Mouse (Mus musculus) telencephalon, adult 2 months (tissue): ENCODE measurements around the gene Vmn1r11.

Source experiments
- DNase-seq: peaks from one replicate; pipeline ENCODE4 v3.0.0-alpha.2; 2011; ENCODE audit warnings: low read depth, low spot score

Gene Vmn1r11

DNA sequence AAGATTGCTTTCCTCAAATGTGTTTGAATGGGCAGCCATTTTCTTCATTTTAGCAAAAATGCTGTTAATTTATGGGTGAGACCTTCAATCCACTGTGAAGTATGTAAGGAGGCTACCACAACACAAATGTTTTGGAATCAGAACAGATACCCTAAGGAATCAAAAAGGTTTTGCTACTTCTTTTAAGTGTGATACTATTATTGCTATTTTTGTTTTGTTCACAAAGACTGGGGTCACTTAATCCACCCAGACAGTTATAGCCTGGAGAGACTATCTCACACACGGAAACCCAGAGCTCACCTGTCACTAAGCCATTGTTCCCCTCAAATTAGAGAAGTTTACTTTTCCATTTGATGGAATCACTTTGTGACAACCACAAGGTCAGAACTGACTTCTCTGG lies at the start of gene Vmn1r11:
TSS of gene Vmn1r11 (plus strand) at position 301 of the 400 bp plus-strand sequence.
- no peak for DNase-seq

DNA sequence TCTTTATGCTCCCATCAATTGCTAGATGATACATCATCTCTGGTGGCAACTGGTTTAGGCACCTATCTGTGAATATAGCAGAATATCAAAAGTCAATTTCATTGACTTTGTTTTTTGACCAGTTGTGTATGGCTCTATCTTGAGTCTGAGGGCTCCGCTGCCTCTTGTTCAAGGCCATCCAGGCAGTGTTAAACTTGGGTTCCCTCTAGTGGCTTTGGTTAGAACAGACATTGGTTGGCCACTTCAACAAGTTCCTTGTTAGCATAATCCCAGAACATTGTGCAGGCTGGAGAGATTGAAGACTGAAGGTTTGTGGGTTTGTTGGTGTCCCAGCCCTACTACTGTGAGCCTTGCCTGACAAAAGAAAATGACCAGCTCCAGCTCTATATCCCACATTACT lies 26.9 kb upstream of the Vmn1r11 start:
- DNase-seq = no peak

DNA sequence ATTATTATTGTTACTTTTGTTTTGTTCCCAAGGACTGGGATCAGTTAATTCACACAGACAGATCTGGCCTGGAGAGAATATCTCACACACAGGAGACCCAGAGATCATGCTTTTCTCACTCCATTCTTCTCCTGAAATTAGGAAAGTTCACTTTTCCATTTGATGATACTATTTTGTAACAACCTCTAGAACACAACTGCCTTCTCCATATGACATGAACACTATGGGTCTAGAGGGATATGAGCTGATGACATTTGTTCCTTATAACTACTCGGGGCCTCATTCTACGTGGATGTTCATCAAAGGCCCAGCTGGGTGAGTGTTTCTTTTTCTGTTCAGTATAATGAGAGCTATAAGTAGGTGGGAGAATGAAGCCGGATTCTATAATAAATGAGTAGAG lies 24.1 kb upstream of the Vmn1r11 start, which contains the start of gene Vmn1r10:
TSS of gene Vmn1r10 (plus strand) at position 301 of the 400 bp plus-strand sequence.
- DNase-seq = no peak

DNA sequence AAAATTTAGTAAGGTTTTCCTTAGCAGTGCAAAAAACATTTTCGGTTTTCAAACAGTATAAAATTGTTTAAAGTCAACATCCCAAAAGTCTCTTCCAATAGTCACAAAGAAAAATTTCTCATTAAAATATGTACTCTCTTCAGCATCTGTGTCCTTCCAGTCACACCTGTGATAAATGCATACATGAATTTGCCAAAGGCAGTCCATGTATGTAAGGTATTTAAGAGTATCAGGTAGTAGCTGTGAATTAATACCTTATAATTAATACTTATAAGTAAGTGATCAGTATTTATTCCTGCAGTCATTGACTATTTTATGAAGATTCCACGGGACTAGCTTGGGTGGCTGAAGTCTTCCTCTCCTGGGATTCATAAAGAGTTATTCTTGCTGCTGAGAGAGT lies 23.4 kb downstream of the Vmn1r11 start, which contains the start of gene Vmn1r12:
TSS of gene Vmn1r12 (plus strand) at position 301 of the 400 bp plus-strand sequence.
- DNase-seq = no peak
